Mouse (Mus musculus): ENCODE data around the gene Gm9803.

Gene Gm9803

GRCm38 (mm10) chr10:43516992-43517660, 6.8 kb upstream of the Gm9803 start:
- DNase-seq = peak; percentile 52 to 69

DNA sequence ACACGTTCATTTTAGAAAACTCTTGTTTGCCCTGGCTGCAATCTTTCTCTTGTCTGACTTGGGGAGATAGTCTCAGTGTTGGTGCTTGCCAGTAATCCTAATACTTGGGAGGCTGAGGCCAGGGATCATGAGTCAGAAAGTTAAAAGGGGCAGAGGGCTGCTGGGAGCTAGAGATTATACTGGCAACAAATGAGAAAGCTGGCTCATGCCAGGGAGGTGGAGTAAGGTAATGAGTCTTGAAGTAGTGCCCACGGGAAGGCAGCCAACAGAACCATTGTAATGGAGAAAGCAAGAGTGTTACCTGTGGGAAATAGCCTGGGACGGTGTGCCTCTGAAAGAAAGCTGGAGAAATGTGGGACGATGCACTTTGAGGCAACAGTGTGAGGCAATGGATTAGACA, 6.0 kb upstream of the Gm9803 start:
- peak; percentile 57 to 71 for DNase-seq

GRCm38 (mm10) chr10:43518368-43518767, 5.5 kb upstream of the Gm9803 start:
- peak; percentile 36 to 53 for DNase-seq

DNA sequence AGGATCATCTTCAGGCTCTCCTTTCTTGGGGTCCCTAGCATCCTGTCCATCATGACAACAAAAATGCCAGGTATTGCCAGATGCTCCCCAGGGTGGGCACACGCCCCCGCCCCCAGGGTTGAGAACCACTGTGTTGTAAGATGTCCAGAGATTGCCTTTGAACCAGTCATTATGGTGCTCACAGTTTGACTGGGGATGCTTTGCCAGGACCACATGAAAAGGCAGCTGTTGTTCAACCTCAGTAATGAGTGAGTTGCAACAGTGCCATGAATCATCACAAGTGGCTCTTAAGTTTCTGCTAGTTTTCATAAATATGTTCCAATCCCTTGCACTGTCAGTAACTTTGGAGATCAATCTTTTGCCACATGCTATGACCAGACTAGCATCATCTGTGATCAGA, 3.9 kb upstream of the Gm9803 start:
- DNase-seq = no peak

DNA sequence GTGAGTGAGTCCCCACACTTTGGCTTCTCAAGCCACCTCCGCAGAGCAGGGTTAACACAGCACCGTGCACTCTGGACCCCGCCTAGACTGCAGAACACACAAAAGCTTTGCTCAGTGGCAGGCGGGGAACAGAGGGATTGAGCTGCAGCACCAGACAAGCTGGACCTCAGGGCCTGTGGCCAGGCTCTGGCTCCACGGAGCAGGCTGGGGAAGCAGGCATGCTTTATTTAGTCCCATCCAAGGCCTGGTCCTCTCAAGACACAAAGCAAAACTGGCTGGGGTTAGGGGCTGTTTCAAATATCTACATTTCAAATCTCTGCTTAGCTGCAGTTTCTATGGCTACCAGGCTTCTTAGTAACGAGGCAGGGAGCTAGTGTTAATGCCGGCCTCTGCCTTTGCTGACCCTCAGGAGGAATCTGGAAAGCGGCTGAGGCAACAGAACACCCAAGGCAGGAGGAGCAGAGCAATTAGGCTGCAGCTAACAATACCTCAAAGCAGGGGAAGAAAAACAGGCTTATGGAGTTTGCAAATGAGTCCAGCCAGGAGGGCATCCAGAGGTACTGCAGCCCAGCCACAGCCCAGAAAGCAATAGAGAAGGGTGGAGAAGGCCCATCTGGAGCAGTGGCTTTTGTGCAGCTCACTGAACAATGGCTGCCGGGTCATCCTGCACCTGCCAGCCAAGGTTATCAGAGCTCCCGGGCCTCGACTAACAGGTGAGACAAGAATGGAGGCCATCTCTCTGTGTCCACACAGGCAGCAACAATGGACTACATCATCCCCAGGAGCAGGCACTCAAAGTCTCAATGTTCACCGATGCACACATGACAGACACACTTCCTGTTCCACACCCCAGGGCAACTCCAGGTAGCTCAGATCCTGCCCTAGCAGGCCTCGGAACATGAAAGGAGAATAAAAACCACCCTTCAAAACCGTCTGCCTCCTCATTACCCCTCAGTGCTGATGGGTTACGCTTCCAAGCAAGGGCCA, 3.7 kb downstream of the Gm9803 start:
- DNase-seq = peak in 1 of 2 experiments; percentile 23

DNA sequence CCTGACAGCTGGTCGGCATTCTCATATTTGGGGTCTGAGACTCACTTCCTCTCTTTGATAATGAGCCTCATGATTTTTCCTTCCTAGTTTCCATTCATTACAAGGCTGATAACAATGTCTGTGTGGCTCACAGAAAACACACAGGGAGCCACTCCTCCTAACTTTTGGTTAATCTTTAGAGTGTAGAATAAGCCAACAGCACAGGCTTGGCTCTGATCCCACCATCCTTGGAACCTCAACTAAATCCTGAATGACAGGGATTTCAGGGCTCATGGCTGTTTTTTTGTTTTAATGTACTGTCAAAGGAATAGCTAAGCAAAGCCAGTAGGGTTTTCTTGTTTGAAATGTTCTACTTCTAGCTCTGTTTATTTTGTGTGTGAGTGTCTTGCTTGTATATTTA, 10.5 kb downstream of the Gm9803 start:
- no peak for DNase-seq

- DNase-seq = no peak
Observed at GRCm38 (mm10) chr10:43537652-43538051, 13.8 kb downstream of the Gm9803 start.

- no peak for DNase-seq
Observed at GRCm38 (mm10) chr10:43538831-43539230, 14.9 kb downstream of the Gm9803 start.

DNA sequence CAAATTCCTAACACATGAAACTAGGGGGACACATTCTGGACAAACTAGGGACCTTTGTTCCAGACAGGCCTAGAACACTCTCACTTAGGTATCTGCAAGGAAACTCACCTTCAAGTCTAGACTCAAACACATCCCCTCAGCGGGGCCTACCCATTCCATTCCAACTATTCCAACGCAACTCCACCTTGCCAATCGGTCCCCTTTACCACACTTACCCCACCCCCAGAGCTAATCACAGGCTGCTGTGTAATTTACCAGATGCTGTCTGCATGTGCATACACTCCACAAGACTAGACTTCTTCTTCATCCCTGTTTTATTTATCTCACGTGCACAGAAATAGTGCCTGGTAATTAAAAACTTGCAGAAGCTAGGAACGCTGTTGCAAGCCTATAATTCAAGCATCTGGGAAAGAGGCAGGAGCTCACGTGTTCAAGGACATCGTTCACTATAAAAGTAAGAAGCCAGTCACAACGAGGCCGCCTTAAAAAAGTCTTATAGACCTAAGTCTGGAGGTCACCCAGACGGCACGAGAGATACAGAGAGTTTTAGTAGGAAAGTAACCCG, 15.9 kb downstream of the Gm9803 start:
- DNase-seq = no peak

- DNase-seq = peak; percentile 98 to 99
Observed at GRCm38 (mm10) chr10:43540442-43541152, 16.7 kb downstream of the Gm9803 start, which contains the start of gene 1700021F05Rik. Gene 1700021F05Rik (minus strand): TSS chr10:43540994.

DNA sequence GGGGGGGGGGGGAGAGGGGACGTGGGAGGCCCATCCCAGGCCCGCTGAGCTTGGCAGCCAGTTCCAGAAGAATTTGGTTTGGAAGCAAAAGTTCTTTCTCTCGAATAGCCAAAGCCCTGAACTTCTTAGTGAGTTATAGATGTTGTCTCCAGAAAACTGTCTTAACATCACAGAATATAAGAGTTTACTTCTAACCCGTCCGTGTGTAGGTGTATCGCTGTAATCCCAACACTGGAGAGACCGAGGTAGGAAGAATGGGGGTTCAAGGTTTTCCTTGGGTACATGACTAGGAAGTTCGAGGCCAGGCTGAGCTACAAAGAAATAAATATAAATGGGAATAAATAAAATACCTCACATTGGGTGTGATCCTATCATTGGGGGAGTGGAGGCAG, 17.3 kb downstream of the Gm9803 start:
- DNase-seq = no peak

GRCm38 (mm10) chr10:43549411-43549810, 25.5 kb downstream of the Gm9803 start:
- DNase-seq = peak; percentile 34 to 51

- no peak for DNase-seq
Observed at GRCm38 (mm10) chr10:43550923-43551322, 27.0 kb downstream of the Gm9803 start.

- DNase-seq = no peak
Observed at GRCm38 (mm10) chr10:43551388-43551787, 27.5 kb downstream of the Gm9803 start.

GRCm38 (mm10) chr10:43557630-43558165, 33.8 kb downstream of the Gm9803 start:
- DNase-seq = no peak

GRCm38 (mm10) chr10:43559313-43559712, 35.4 kb downstream of the Gm9803 start:
- no peak for DNase-seq

GRCm38 (mm10) chr10:43560765-43561164, 36.9 kb downstream of the Gm9803 start:
- no peak for DNase-seq

DNA sequence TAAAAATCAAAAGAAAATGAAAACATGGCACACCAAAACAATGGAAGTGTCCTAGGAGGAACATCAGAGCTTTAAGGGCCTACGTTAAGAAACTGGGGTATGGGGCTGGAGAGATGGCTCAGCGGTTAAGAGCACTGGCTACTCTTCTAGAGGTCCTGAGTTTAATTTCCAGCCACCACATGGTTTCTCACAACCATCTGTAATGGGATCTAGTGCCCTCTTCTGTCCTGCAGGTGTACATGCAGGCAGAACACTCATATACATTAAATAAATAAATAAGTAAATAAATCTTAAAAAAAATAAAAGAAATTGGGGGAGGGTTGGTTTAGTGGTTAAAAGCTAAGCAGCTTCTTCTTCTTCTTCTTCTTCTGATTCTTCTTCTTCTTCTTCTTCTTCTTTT, 37.4 kb downstream of the Gm9803 start:
- DNase-seq = no peak
